Mouse (Mus musculus) small intestine, adult 2 months (tissue): ENCODE results near the gene Itfg1. TPM values are rescaled to one million over a fixed set of nuclear protein-coding genes. Genes with fewer than 3 reads are reported as not detected.

Source experiments
- H3K27ac ChIP-seq: fragments of 200-500 bp; 2 replicates; pipeline ENCODE4 v1.5.1; 2012; ENCODE audit warnings: low read depth, low read length, control low read depth, inconsistent platforms; ENCODE audit not compliant: insufficient read depth
- H3K27me3 ChIP-seq: fragments of 200-500 bp; 2 replicates; pipeline ENCODE4 v1.6.1; 2012; ENCODE audit warnings: mild to moderate bottlenecking, moderate library complexity, low read length, inconsistent platforms; ENCODE audit not compliant: control insufficient read depth, insufficient read depth
- H3K36me3 ChIP-seq: fragments of 200-500 bp; 2 replicates; pipeline ENCODE4 v1.6.1; 2012; ENCODE audit warnings: mild to moderate bottlenecking, low read length, control low read depth, inconsistent platforms; ENCODE audit not compliant: control insufficient read depth, insufficient read depth
- H3K4me1 ChIP-seq: fragments of 200-500 bp; 2 replicates; pipeline ENCODE4 v1.6.1; 2012; ENCODE audit warnings: low read length, inconsistent platforms, mixed read lengths; ENCODE audit not compliant: control insufficient read depth, insufficient read depth, insufficient read length
- H3K4me3 ChIP-seq: fragments of 200-500 bp; 2 replicates; pipeline ENCODE4 v1.5.1; 2012; ENCODE audit warnings: low read depth, mild to moderate bottlenecking, control low read depth, inconsistent platforms, low read length, moderate library complexity
- CTCF ChIP-seq: fragments of 200-500 bp; IDR thresholded peaks from 2 replicates; pipeline ENCODE4 v1.5.1; 2012; ENCODE audit warnings: low read depth, mild to moderate bottlenecking, control low read depth, inconsistent platforms, low read length, moderate library complexity, mixed read lengths; ENCODE audit not compliant: insufficient replicate concordance, insufficient read length; ENCODE audit errors: extremely low read depth
- POLR2A ChIP-seq: fragments of 200-500 bp; IDR thresholded peaks from 2 replicates; pipeline ENCODE4 v1.6.1; 2012; ENCODE audit warnings: low read depth, mild to moderate bottlenecking, control low read depth, inconsistent platforms, low read length, moderate library complexity
- WGBS: fragments of 180-500 bp; shearing (Covaris S2); methylation state at CpG from one replicate; pipeline ENCODE4 v1.1.7; 2018; 5-methylcytosine and 5-hydroxymethylcytosine counted together
- polyA plus RNA-seq: library from polyadenylated mRNA; depleted of rRNA; stranded (reverse); fragments of >200 nt; gene quantifications from 2 replicates; pipeline ENCODE4 v1.2.3, GENCODE M21; 2012

The Itfg1 gene
- polyA plus RNA-seq, 1 experiment: 14.4 TPM

- no peak overlapping the region for H3K4me3 ChIP-seq
- no peak overlapping the region for H3K27ac ChIP-seq
- no peaks in the 10 kb centered on the region for H3K36me3 ChIP-seq
- no peak for TF ChIP-seq POLR2A
- H3K4me1 ChIP-seq: no peaks in the 10 kb centered on the region
- 95% methylated on average over 3 of the region's 3 CpGs for WGBS
- no peaks in the 10 kb centered on the region for H3K27me3 ChIP-seq
These were observed 52.4 kb downstream of the Itfg1 start for GRCm38 (mm10) chr8:85788341-85788740.

GRCm38 (mm10) chr8:85787909-85788308, 52.8 kb downstream of the Itfg1 start:
- TF ChIP-seq POLR2A: no peak
- TF ChIP-seq CTCF: no peak
- Histone ChIP-seq H3K4me1 (no peaks in the 10 kb centered on the region), H3K27ac (no peak overlapping the region), H3K27me3 (no peaks in the 10 kb centered on the region), H3K36me3 (no peaks in the 10 kb centered on the region), H3K4me3 (no peak overlapping the region)
- 89% methylated on average over 3 of the region's 4 CpGs for WGBS

GRCm38 (mm10) chr8:85785506-85785905, 55.2 kb downstream of the Itfg1 start:
- no peak overlapping the region for H3K4me3 ChIP-seq
- no peaks in the 10 kb centered on the region; the same call in 1 of the 2 replicates for H3K36me3 ChIP-seq
- no peak for TF ChIP-seq CTCF
- 83% methylated on average over 1 of the region's 1 CpGs for WGBS
- no peaks in the 10 kb centered on the region for H3K27me3 ChIP-seq
- no peaks in the 10 kb centered on the region for H3K4me1 ChIP-seq
- no peak overlapping the region for H3K27ac ChIP-seq

- WGBS: 94% methylated on average over 1 of the region's 1 CpGs
- Histone ChIP-seq H3K27ac (no peak overlapping the region), H3K36me3 (peaks cover 2% of the 10 kb centered on the region), H3K4me1 (no peaks in the 10 kb centered on the region), H3K27me3 (no peaks in the 10 kb centered on the region), H3K4me3 (no peak overlapping the region)
- TF ChIP-seq POLR2A: no peak
- TF ChIP-seq CTCF: no peak
These were observed 56.9 kb downstream of the Itfg1 start for GRCm38 (mm10) chr8:85783871-85784270.

- Histone ChIP-seq H3K36me3 (peaks cover 5% of the 10 kb centered on the region), H3K27me3 (no peaks in the 10 kb centered on the region), H3K27ac (no peak overlapping the region), H3K4me1 (no peaks in the 10 kb centered on the region), H3K4me3 (no peak overlapping the region)
- TF ChIP-seq CTCF (no peak), POLR2A (no peak)
- 94% methylated on average over 3 of the region's 3 CpGs for WGBS
These were observed 60.6 kb downstream of the Itfg1 start for GRCm38 (mm10) chr8:85780091-85780490.

GRCm38 (mm10) chr8:85745053-85745452, 95.7 kb downstream of the Itfg1 start:
- H3K27ac ChIP-seq: no peak overlapping the region
- 96% methylated on average over 2 of the region's 2 CpGs for WGBS
- no peaks in the 10 kb centered on the region for H3K27me3 ChIP-seq
- H3K4me3 ChIP-seq: no peak overlapping the region
- H3K4me1 ChIP-seq: no peaks in the 10 kb centered on the region
- TF ChIP-seq CTCF: no peak
- no peak for TF ChIP-seq POLR2A
- peaks cover under 1% of the 10 kb centered on the region; the same call in 1 of the 2 replicates for H3K36me3 ChIP-seq

GRCm38 (mm10) chr8:85730545-85730944, 110.2 kb downstream of the Itfg1 start:
- no peak overlapping the region for H3K4me3 ChIP-seq
- no peaks in the 10 kb centered on the region for H3K27me3 ChIP-seq
- 85% methylated on average over 3 of the region's 3 CpGs for WGBS
- H3K27ac ChIP-seq: no peak overlapping the region
- TF ChIP-seq CTCF (no peak), POLR2A (no peak)
- H3K36me3 ChIP-seq: peaks cover 13% of the 10 kb centered on the region
- H3K4me1 ChIP-seq: no peaks in the 10 kb centered on the region

GRCm38 (mm10) chr8:85717271-85717670, 123.5 kb downstream of the Itfg1 start:
- no peak for TF ChIP-seq CTCF
- no peak for TF ChIP-seq POLR2A
- H3K4me3 ChIP-seq: no peak overlapping the region
- no peak overlapping the region for H3K27ac ChIP-seq
- H3K4me1 ChIP-seq: no peaks in the 10 kb centered on the region
- peaks cover 8% of the 10 kb centered on the region for H3K36me3 ChIP-seq
- no peaks in the 10 kb centered on the region for H3K27me3 ChIP-seq
- 84% methylated on average over 5 of the region's 5 CpGs for WGBS
